Mouse (Mus musculus) hindlimb bud, embryonic 11.5 days (tissue): ENCODE data around the gene Cct6b.

Experiments
- DNase-seq: peaks from one replicate; pipeline ENCODE4 v3.0.0-alpha.2; 2012; ENCODE audit warnings: low read depth, low spot score; ENCODE audit errors: extremely low spot score

Cct6b gene

GRCm38 (mm10) chr11:82763742-82764437 lies at the start of gene Cct6b, which contains the start of gene Zfp830:
Cct6b (minus strand) TSS chr11:82764321.
Zfp830 (plus strand) TSS chr11:82764345.
- DNase-seq, result peak; percentile 81

GRCm38 (mm10) chr11:82808485-82808884 lies 44.4 kb upstream of the Cct6b start:
- no peak for DNase-seq

GRCm38 (mm10) chr11:82807370-82807769 lies 43.2 kb upstream of the Cct6b start:
- no peak for DNase-seq

GRCm38 (mm10) chr11:82806656-82807055 lies 42.5 kb upstream of the Cct6b start:
- DNase-seq, result no peak

- DNase-seq, result no peak
Observed at GRCm38 (mm10) chr11:82783453-82783852, 19.3 kb upstream of the Cct6b start.

- DNase-seq, result no peak
Observed at GRCm38 (mm10) chr11:82782197-82782596, 18.1 kb upstream of the Cct6b start.

- peak; percentile 66 for DNase-seq
Observed at GRCm38 (mm10) chr11:82780983-82781903, 17.1 kb upstream of the Cct6b start, which contains the start of gene Lig3. Lig3 (plus strand) TSS chr11:82781108.

- no peak for DNase-seq
Observed at GRCm38 (mm10) chr11:82780134-82780533, 16.0 kb upstream of the Cct6b start.

GRCm38 (mm10) chr11:82764438-82764924 lies 360 bp upstream of the Cct6b start:
- no peak for DNase-seq

GRCm38 (mm10) chr11:82763261-82763660 lies 860 bp downstream of the Cct6b start:
- DNase-seq, result no peak

GRCm38 (mm10) chr11:82762286-82762829 lies 1.8 kb downstream of the Cct6b start:
- DNase-seq, result no peak

- no peak for DNase-seq
Observed at GRCm38 (mm10) chr11:82755919-82756318, 8.2 kb downstream of the Cct6b start.

GRCm38 (mm10) chr11:82752349-82753115 lies 11.6 kb downstream of the Cct6b start:
- no peak for DNase-seq

- DNase-seq, result no peak
Observed at GRCm38 (mm10) chr11:82746857-82747366, 17.2 kb downstream of the Cct6b start.

GRCm38 (mm10) chr11:82746138-82746537 lies 18.0 kb downstream of the Cct6b start:
- DNase-seq, result no peak

- DNase-seq, result no peak
Observed at GRCm38 (mm10) chr11:82739006-82739405, 25.1 kb downstream of the Cct6b start.

GRCm38 (mm10) chr11:82734227-82734626 lies 29.9 kb downstream of the Cct6b start:
- no peak for DNase-seq

GRCm38 (mm10) chr11:82726862-82727261 lies 37.3 kb downstream of the Cct6b start:
- no peak for DNase-seq

GRCm38 (mm10) chr11:82719294-82719693 lies 44.8 kb downstream of the Cct6b start:
- DNase-seq, result no peak

GRCm38 (mm10) chr11:82712681-82713080 lies 51.4 kb downstream of the Cct6b start:
- DNase-seq, result no peak
